Mouse (Mus musculus) liver, embryonic 14.5 days (tissue): ENCODE data around the gene Sipa1l3.

Experiments used
- CTCF ChIP-seq: IDR thresholded peaks from 2 replicates; pipeline ENCODE4 v1.5.1; 2016; ENCODE audit warnings: antibody characterized with exemption, low read depth, control low read depth
- EP300 ChIP-seq: IDR thresholded peaks from 2 replicates; pipeline ENCODE4 v1.6.1; 2016; ENCODE audit warnings: antibody characterized with exemption, low read depth

DNA sequence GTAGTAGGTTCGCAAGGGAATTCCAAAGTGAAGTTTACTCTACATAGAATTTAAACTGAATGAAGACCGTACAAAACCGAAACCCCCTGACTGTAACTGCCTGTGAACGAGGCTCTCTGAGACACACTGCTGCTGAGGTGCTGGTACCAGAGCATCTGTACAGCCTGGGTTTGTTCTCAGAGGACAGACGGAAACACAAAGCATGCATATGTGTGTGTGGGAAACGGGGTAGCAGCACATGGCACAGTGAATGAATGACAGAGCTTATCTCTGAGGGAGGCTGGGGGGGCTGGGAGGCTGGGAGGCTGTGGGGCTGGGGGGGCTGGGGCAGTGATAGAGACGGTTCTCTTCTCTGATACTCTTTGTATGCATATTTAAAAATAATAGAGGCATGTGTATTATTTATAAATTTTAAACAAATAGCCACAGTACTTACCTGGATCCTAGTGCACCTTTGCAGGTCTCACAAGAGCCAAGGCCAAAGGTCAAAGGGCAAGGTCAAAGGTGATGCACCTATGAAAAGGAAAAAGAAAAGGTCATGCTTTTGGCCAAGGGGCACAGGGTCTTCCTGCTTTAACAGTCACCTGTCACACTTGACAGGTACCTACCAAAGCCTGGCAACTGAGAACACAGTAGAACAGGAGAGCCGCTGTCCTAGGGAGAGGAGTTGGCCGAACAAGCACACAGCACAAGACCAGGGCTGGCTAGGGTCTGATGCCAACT is 84.0 kb downstream of the Sipa1l3 start:
- TF ChIP-seq CTCF (no peak), EP300 (no peak)
